14 mouse cellular contexts compared by ENCODE assay signal in the genomic region with DNA sequence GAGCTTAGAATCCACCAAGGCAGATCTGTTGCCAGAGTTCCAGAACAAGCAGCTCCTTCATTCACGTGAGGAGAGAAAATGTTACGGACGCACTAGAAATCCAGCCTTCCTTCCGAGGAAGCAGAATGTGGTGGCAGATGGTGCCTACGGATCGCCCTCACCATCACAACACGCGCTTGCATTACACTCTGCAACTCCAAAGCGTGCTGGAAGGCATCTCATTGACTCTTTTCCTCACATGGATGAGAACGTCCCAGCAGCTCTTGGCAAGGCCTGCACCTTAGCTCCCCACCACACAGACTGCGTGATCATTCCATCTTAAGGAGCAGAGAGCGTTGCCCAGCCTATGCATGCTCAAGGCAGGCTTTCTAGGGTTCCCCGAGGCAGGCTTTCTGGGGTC. TPM values are rescaled to one million over a fixed set of nuclear protein-coding genes. Genes with fewer than 3 reads are reported as not detected.
DNase-seq lines count a peak whose midpoint lies in the region; ATAC-seq lines count a peak whose summit lies in the region.
"Had no signal": no experiment of that assay in that cellular context is flagged by ENCODE, and none has a peak within 500 bp of the region (broad histone marks: within the 10 kb centered on the region; RNA-seq: fewer than 3 reads in every experiment).

No protein-coding gene starts in this region.

- intact Hi-C loops in left cerebral cortex, postnatal 14 days (cut with DNase I): no loop called here

- peak; percentile 66 to 73 for DNase-seq in cerebellum, postnatal 10 days
- DNase-seq in cerebellum, adult 18-20 months: no peak
- peak; percentile 44 to 73 for DNase-seq in layer of hippocampus, adult 18-20 months (ENCODE audit: low spot score in 2 of 2)
- no peak for DNase-seq in layer of hippocampus, adult 9-10 months (ENCODE audit: low spot score)
- DNase-seq in left cerebral cortex, postnatal 14 days (ENCODE audit: low spot score in 2 of 2): peak; percentile 74 to 75
- DNase-seq in right cerebral cortex, postnatal 4 days: peak; percentile 45
- DNase-seq in spleen, postnatal 14 days (ENCODE audit: low spot score in 2 of 2): no peak
- DNase-seq: adrenal gland, postnatal 36 days; heart, postnatal 4 days; liver; thymus, postnatal 25 days had no signal

- no peak for ATAC-seq in granulocyte monocyte progenitor cell, adult 5-6 weeks (replicated peaks; ENCODE audit: poor library complexity, severe bottlenecking)
- ATAC-seq: inflammation-experienced regulatory T-cells, adult 6 months; midbrain, embryonic 13.5 days had no signal

RNA-seq across cellular contexts. Expression of a gene that starts 55.8 kb away (rescaled TPM):
- total RNA-seq in layer of hippocampus, adult 18-20 months (2021): 100 to 1,000 TPM in 1 of 2 experiments, 10 to 100 TPM in 1; 97.1 to 102 TPM
- total RNA-seq in left cerebral cortex, postnatal 14 days (2021): 100 to 1,000 TPM; 111 to 120 TPM
- 120 and 133 TPM in 2 replicates for total RNA-seq in granulocyte monocyte progenitor cell, adult 5-6 weeks (2014; fragmentation: Nextera tagmentation)
- 203 and 215 TPM in 2 replicates for total RNA-seq in granulocyte monocyte progenitor cell, adult 5-6 weeks (2017)

Comparison
In these comparisons a context has a peak if more than half of its experiments do, and no peak if none do; other contexts are left out.
1. DNase-seq: peak in cerebellum, postnatal 10 days (2 of 2), layer of hippocampus, adult 18-20 months (2 of 2), left cerebral cortex, postnatal 14 days (2 of 2) and right cerebral cortex, postnatal 4 days (single experiment); none in cerebellum, adult 18-20 months (0 of 2), layer of hippocampus, adult 9-10 months (single experiment) and spleen, postnatal 14 days (0 of 2).